Mouse (Mus musculus): Measurements from ENCODE around the gene Btg2. TPM values are rescaled to one million over a fixed set of nuclear protein-coding genes. Genes with fewer than 3 reads are reported as not detected.

Btg2 gene
- polyA plus RNA-seq, 1 experiment: 44.1 TPM

- WGBS: 25% methylated on average over 9 of the region's 9 CpGs
- no peak for DNase-seq (ENCODE audit: low read depth, low spot score)
Observed at GRCm38 (mm10) chr1:134037172-134037571, 41.7 kb downstream of the Btg2 start, which contains the start of gene Fmod. Fmod (plus strand) TSS chr1:134037254.

- no peak for DNase-seq (ENCODE audit: low read depth, low spot score)
- WGBS: 66% methylated on average over 2 of the region's 2 CpGs
Observed at GRCm38 (mm10) chr1:134036492-134036891, 42.4 kb downstream of the Btg2 start.

DNA sequence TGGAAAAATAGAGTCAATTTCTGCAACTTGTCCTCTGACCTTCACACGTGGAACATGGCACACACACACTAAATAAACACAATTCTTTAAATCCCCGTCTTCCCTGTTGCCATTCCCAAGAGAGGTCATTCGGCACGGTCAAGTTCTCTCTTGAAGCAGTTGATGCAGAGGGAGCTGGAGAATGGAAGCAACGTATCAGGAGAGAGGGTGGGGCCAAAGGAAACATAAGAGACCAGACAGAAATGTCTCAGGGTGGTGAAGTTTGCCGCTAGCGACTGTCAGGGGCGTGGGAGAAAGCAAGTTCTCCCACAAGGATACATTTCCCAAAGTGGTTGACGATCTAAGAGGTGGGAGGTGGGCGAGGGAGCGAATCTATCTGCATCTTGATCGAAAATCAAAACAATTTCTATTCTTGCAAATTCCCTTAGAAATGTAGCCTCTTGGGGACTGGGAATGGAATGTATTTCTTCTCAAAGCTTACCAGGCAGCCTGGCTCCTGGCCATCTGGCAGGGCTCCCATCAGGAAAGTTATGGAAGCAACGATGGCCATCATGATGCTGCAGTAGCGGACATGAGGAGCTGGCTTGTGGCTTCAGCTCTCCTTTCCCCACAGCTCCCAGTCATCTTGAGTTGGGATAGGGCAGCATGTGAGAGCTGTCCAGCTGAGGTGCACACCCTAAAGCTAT, 50.6 kb downstream of the Btg2 start:
- WGBS: 65% methylated on average over 14 of the region's 14 CpGs
- DNase-seq (ENCODE audit: low read depth, low spot score): no peak

GRCm38 (mm10) chr1:134026741-134027140, 52.2 kb downstream of the Btg2 start:
- WGBS: 93% methylated on average over 9 of the region's 9 CpGs
- DNase-seq (ENCODE audit: low read depth, low spot score): no peak

DNA sequence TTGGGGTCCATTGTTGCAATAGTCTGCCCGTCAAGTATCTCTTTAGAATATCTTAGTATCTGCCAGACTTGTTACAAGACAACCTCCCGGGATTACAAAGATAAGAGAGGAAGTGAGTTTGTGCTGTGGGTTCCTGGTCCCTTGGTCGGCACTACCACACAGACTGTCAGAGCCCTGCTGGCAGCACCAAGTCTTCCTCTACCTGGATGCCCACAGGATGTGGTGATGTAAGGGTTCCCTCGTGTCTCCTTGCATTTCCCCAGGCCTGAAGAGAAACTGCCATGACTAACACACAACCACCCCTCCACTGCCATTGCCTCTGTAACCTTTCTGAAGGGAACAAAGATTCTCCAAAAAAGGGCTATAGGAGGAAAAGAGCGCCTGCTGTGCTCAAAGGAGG, 52.9 kb downstream of the Btg2 start:
- WGBS: 68% methylated on average over 5 of the region's 5 CpGs
- no peak for DNase-seq (ENCODE audit: low read depth, low spot score)

Other genes starting within 250 kb of the Btg2 start
- 26.3 and 26.9 TPM in 2 replicates for gene Optc, start 171.1 kb downstream of the Btg2 start, polyA plus RNA-seq (2012; rRNA removed)
- gene Prelp, start 157.7 kb downstream of the Btg2 start, polyA plus RNA-seq (2012; rRNA removed): 26.8 and 27.0 TPM in 2 replicates
- 1.4 and 1.6 TPM in 2 replicates for gene Fmod, start 41.9 kb downstream of the Btg2 start, polyA plus RNA-seq (2012; rRNA removed)
- gene Chit1, start 32.1 kb upstream of the Btg2 start, polyA plus RNA-seq (2012; rRNA removed): not detected in 2 replicates
- 2.3 and 2.6 TPM in 2 replicates for gene Chil1, start 103.1 kb upstream of the Btg2 start, polyA plus RNA-seq (2012; rRNA removed)
- 0.12 and 0.14 TPM in 2 replicates for gene Mybph, start 114.3 kb upstream of the Btg2 start, polyA plus RNA-seq (2012; rRNA removed)
- 1.4 and 1.9 TPM in 2 replicates for gene Adora1, start 156.3 kb upstream of the Btg2 start, polyA plus RNA-seq (2012; rRNA removed)
- not detected in 2 replicates for gene Myog, start 210.9 kb upstream of the Btg2 start, polyA plus RNA-seq (2012; rRNA removed)

Measured in large intestine, adult 2 months (tissue).